Mouse (Mus musculus): ENCODE measurements at regions not wholly inside any gene's neighbourhood (a gene's known extent, or its start where the extent isn't known, plus 50 kb on each side); places are given as distances from the start of the nearest gene placed in this dataset.

GRCm38 (mm10) chr17:14744010-14744409 lies 50.0 kb upstream of the Thbs2 start:
- Histone ChIP-seq H3K9me3 (ENCODE audit: low read length) (no peaks in the 10 kb centered on the region), H3K4me1 (ENCODE audit: insufficient read depth, low read depth, low read length) (no peaks in the 10 kb centered on the region), H3K27me3 (replicated peaks; ENCODE audit: insufficient read depth, low read length) (no peaks in the 10 kb centered on the region), H3K27ac (ENCODE audit: low read length) (no peak overlapping the region), H3K4me3 (ENCODE audit: low read depth, low read length) (no peak overlapping the region), H3K4me2 (replicated peaks; ENCODE audit: low read depth, low read length) (no peak overlapping the region), H3K36me3 (ENCODE audit: insufficient read depth, low read length) (no peaks in the 10 kb centered on the region), H3K9ac (replicated peaks; ENCODE audit: low read depth) (no peak overlapping the region)
- no peak for TF ChIP-seq CTCF (IDR thresholded peaks at IDR 0.05)
- TF ChIP-seq EP300 (IDR thresholded peaks at IDR 0.05), result no peak
- ATAC-seq, result no peak
- WGBS, result 78% methylated on average over 9 of the region's 9 CpGs
- no peak for DNase-seq (ENCODE audit: low spot score)
